Mouse (Mus musculus) small intestine, adult 2 months (tissue): ENCODE measurements around the gene Icmt. TPM values are rescaled to one million over a fixed set of nuclear protein-coding genes. Genes with fewer than 3 reads are reported as not detected.

ENCODE experiments used
- H3K27ac ChIP-seq: fragments of 200-500 bp; 2 replicates; pipeline ENCODE4 v1.5.1; 2012; ENCODE audit warnings: low read depth, low read length, control low read depth, inconsistent platforms; ENCODE audit not compliant: insufficient read depth
- H3K27me3 ChIP-seq: fragments of 200-500 bp; 2 replicates; pipeline ENCODE4 v1.6.1; 2012; ENCODE audit warnings: mild to moderate bottlenecking, moderate library complexity, low read length, inconsistent platforms; ENCODE audit not compliant: control insufficient read depth, insufficient read depth
- H3K36me3 ChIP-seq: fragments of 200-500 bp; 2 replicates; pipeline ENCODE4 v1.6.1; 2012; ENCODE audit warnings: mild to moderate bottlenecking, low read length, control low read depth, inconsistent platforms; ENCODE audit not compliant: control insufficient read depth, insufficient read depth
- H3K4me1 ChIP-seq: fragments of 200-500 bp; 2 replicates; pipeline ENCODE4 v1.6.1; 2012; ENCODE audit warnings: low read length, inconsistent platforms, mixed read lengths; ENCODE audit not compliant: control insufficient read depth, insufficient read depth, insufficient read length
- H3K4me3 ChIP-seq: fragments of 200-500 bp; 2 replicates; pipeline ENCODE4 v1.5.1; 2012; ENCODE audit warnings: low read depth, mild to moderate bottlenecking, control low read depth, inconsistent platforms, low read length, moderate library complexity
- CTCF ChIP-seq: fragments of 200-500 bp; IDR thresholded peaks from 2 replicates; pipeline ENCODE4 v1.5.1; 2012; ENCODE audit warnings: low read depth, mild to moderate bottlenecking, control low read depth, inconsistent platforms, low read length, moderate library complexity, mixed read lengths; ENCODE audit not compliant: insufficient replicate concordance, insufficient read length; ENCODE audit errors: extremely low read depth
- POLR2A ChIP-seq: fragments of 200-500 bp; IDR thresholded peaks from 2 replicates; pipeline ENCODE4 v1.6.1; 2012; ENCODE audit warnings: low read depth, mild to moderate bottlenecking, control low read depth, inconsistent platforms, low read length, moderate library complexity
- WGBS: fragments of 180-500 bp; shearing (Covaris S2); methylation state at CpG from one replicate; pipeline ENCODE4 v1.1.7; 2018; 5-methylcytosine and 5-hydroxymethylcytosine counted together
- polyA plus RNA-seq: library from polyadenylated mRNA; depleted of rRNA; stranded (reverse); fragments of >200 nt; gene quantifications from 2 replicates; pipeline ENCODE4 v1.2.3, GENCODE M21; 2012

The Icmt gene
- polyA plus RNA-seq, 1 experiment: 26.5 TPM

GRCm38 (mm10) chr4:152269967-152270366 is 27.1 kb upstream of the Icmt start:
- H3K4me3 ChIP-seq: no peak overlapping the region
- TF ChIP-seq POLR2A (no peak), CTCF (no peak)
- peaks cover 10% of the 10 kb centered on the region; the same call in 1 of the 2 replicates for H3K4me1 ChIP-seq
- peaks cover 14% of the 10 kb centered on the region for H3K27me3 ChIP-seq
- H3K27ac ChIP-seq: no peak overlapping the region
- WGBS: 88% methylated on average over 13 of the region's 13 CpGs
- no peaks in the 10 kb centered on the region; the same call in 1 of the 2 replicates for H3K36me3 ChIP-seq

GRCm38 (mm10) chr4:152270599-152270998 is 26.4 kb upstream of the Icmt start:
- peaks cover 10% of the 10 kb centered on the region; the same call in 1 of the 2 replicates for H3K4me1 ChIP-seq
- H3K36me3 ChIP-seq: no peaks in the 10 kb centered on the region; the same call in 1 of the 2 replicates

GRCm38 (mm10) chr4:152271334-152271733 is 25.7 kb upstream of the Icmt start:
- no peaks in the 10 kb centered on the region; the same call in 1 of the 2 replicates for H3K36me3 ChIP-seq
- peaks cover 10% of the 10 kb centered on the region; the same call in 1 of the 2 replicates for H3K4me1 ChIP-seq
- peaks cover 19% of the 10 kb centered on the region for H3K27me3 ChIP-seq
- 96% methylated on average over 11 of the region's 11 CpGs for WGBS
- no peak overlapping the region for H3K4me3 ChIP-seq
- TF ChIP-seq POLR2A: no peak
- TF ChIP-seq CTCF: no peak
- H3K27ac ChIP-seq: no peak overlapping the region

More at GRCm38 (mm10) chr4:152270599-152270998, 26.4 kb upstream of the Icmt start:
- TF ChIP-seq POLR2A (no peak), CTCF (no peak)
- WGBS: 86% methylated on average over 9 of the region's 9 CpGs
- Histone ChIP-seq H3K27me3 (peaks cover 19% of the 10 kb centered on the region), H3K4me3 (no peak overlapping the region), H3K27ac (no peak overlapping the region)

DNA sequence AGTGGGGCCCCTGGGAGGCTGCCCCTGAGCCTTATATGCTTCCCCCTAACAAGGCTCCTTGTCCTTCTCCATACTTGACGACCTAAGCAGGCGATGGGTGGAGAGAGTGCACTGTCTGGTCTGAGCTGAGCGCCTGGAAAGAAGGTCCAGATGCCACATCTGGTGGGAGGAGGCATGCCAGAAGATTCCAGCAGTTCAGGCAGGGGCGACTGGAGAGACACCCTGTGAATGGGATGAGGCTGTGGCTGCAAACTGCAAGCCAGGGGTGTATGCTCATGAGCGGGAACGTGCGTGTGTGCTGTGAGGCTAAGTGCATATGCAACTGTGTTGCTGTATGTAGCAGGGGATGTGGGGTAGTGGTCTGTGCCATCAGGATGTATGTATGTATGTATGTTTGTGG is 25.0 kb upstream of the Icmt start:
- no peak overlapping the region for H3K27ac ChIP-seq
- TF ChIP-seq CTCF (no peak), POLR2A (no peak)
- H3K4me3 ChIP-seq: no peak overlapping the region
- peaks cover 19% of the 10 kb centered on the region for H3K27me3 ChIP-seq
- H3K36me3 ChIP-seq: no peaks in the 10 kb centered on the region; the same call in 1 of the 2 replicates
- WGBS: 82% methylated on average over 7 of the region's 7 CpGs
- H3K4me1 ChIP-seq: peaks cover 10% of the 10 kb centered on the region; the same call in 1 of the 2 replicates

GRCm38 (mm10) chr4:152272449-152273049 is 24.5 kb upstream of the Icmt start:
- Histone ChIP-seq H3K4me1 (peaks cover 10% of the 10 kb centered on the region; the same call in 1 of the 2 replicates), H3K27ac (no peak overlapping the region), H3K4me3 (no peak overlapping the region), H3K36me3 (no peaks in the 10 kb centered on the region; the same call in 1 of the 2 replicates), H3K27me3 (peaks cover 19% of the 10 kb centered on the region)
- TF ChIP-seq POLR2A (no peak), CTCF (no peak)
- WGBS: 48% methylated on average over 9 of the region's 9 CpGs

DNA sequence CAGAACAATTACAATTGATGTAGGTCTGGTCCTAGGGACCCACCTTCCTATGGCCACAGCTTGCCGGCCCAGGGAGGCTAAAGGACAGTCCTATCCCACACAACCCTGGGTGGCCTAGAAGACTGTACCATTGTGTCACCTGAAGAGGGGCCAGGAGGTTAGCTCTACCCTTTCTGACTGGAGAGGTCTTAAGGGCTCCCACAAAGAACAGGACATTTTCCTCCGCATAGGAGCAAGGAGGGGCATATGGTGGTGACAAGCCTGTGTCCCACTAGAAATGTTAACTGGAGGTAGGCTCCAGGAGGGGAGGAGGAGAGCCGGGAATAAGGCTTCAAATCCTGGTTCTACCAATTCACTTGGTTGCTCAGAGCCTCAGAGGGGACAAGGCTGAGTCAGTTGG is 23.8 kb upstream of the Icmt start:
- Histone ChIP-seq H3K4me1 (peaks cover 10% of the 10 kb centered on the region; the same call in 1 of the 2 replicates), H3K27me3 (peaks cover 19% of the 10 kb centered on the region), H3K36me3 (no peaks in the 10 kb centered on the region; the same call in 1 of the 2 replicates), H3K27ac (no peak overlapping the region), H3K4me3 (no peak overlapping the region)
- 52% methylated on average over 3 of the region's 3 CpGs for WGBS
- TF ChIP-seq POLR2A: no peak
- no peak; the same call in 1 of the 2 replicates for TF ChIP-seq CTCF

DNA sequence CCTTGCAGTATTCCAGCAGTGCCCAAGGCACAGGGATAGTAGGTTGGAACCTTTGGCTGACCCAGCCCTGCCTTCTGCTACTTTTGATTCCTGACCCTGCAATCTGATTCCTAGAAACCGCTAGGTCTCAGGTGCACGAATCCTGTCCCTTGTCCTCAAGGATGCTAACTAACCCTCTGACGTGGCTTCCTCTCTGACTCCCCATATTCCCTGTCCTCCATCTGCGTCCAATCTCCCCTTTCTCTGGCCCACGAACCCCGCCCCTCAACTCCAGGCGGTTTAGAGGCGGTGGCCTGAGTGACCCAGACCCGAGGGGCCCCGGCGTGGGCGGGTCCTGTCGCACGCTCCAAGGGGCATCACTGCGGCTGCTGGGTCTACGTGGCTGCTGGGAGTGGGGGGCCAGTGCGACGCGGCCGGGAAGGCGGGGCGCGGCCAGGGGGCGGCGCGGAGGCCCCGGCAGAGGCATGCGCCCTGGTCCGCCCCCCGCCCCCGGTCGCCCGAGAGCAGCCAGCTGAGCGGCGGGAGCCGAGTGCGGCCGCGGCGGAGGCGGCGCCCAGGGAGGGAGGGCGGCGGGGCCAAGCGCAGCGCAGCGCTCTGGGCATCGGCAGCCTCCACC is 23.3 kb upstream of the Icmt start, which contains the start of gene Gpr153:
Gene Gpr153 (plus strand): TSS at position 612 of the 616 bp plus-strand sequence.
- peaks cover 19% of the 10 kb centered on the region for H3K27me3 ChIP-seq
- H3K36me3 ChIP-seq: no peaks in the 10 kb centered on the region
- peak within 1 kb of the TSS; percentile 9; the same call in 1 of the 2 replicates for H3K27ac ChIP-seq
- H3K4me3 ChIP-seq: peak within 1 kb of the TSS; percentile 58
- H3K4me1 ChIP-seq: peaks cover 10% of the 10 kb centered on the region; the same call in 1 of the 2 replicates
- TF ChIP-seq POLR2A: no peak
- no peak for TF ChIP-seq CTCF
- 3% methylated on average over 47 of the region's 48 CpGs for WGBS
